Mouse (Mus musculus) heart, postnatal 0 days (tissue): ENCODE measurements around the gene Slc39a7. TPM values are rescaled to one million over a fixed set of nuclear protein-coding genes. Genes with fewer than 3 reads are reported as not detected.

Experiments
- ATAC-seq: fragments of 200-750 bp; cut with Nextera tagmentation; 2 replicates; pipeline ENCODE4 v1.8.0; 2017; ENCODE audit warnings: low read depth, moderate number of reproducible peaks, moderate library complexity; ENCODE audit not compliant: insufficient read depth
- DNase-seq: peaks from one replicate; pipeline ENCODE4 v3.0.0-alpha.2; 2016; ENCODE audit warnings: low spot score
- H3K27ac ChIP-seq: fragments of 300-500 bp; sonication (generic); 2 replicates; pipeline ENCODE4 v1.5.1; 2014; ENCODE audit warnings: low read depth, mild to moderate bottlenecking
- H3K27me3 ChIP-seq: fragments of 300-500 bp; sonication (generic); 2 replicates; pipeline ENCODE4 v1.6.1; 2014; ENCODE audit warnings: low read length, mixed read lengths; ENCODE audit not compliant: control insufficient read depth, insufficient read depth
- H3K36me3 ChIP-seq: fragments of 300-500 bp; sonication (generic); replicated peaks from 2 replicates; pipeline ENCODE4 v1.6.1; 2014; ENCODE audit warnings: low read length, mixed read lengths; ENCODE audit not compliant: control insufficient read depth, insufficient read depth
- H3K4me1 ChIP-seq: fragments of 300-500 bp; sonication (generic); 2 replicates; pipeline ENCODE4 v1.6.1; 2014; ENCODE audit warnings: antibody characterized with exemption; ENCODE audit not compliant: control insufficient read depth, insufficient read depth
- H3K4me2 ChIP-seq: fragments of 300-500 bp; sonication (generic); 2 replicates; pipeline ENCODE4 v1.6.1; 2014; ENCODE audit warnings: low read depth, mild to moderate bottlenecking, low read length, moderate library complexity
- H3K4me3 ChIP-seq: fragments of 300-500 bp; sonication (generic); 2 replicates; pipeline ENCODE4 v1.5.1; 2014; ENCODE audit warnings: low read depth, low read length
- H3K9ac ChIP-seq: fragments of 300-500 bp; sonication (generic); replicated peaks from 2 replicates; pipeline ENCODE4 v1.6.1; 2014; ENCODE audit warnings: low read depth, low read length, mixed read lengths
- H3K9me3 ChIP-seq: fragments of 300-500 bp; sonication (generic); replicated peaks from 2 replicates; pipeline ENCODE4 v1.6.1; 2016; ENCODE audit warnings: low read length; ENCODE audit not compliant: control insufficient read depth
- CTCF ChIP-seq: IDR thresholded peaks from 2 replicates; pipeline ENCODE4 v1.5.1; 2016; ENCODE audit warnings: antibody characterized with exemption, control low read depth, low read depth
- EP300 ChIP-seq: IDR thresholded peaks from 2 replicates; pipeline ENCODE4 v1.6.1; 2016; ENCODE audit warnings: antibody characterized with exemption, low read depth
- WGBS: fragments of 180-500 bp; shearing (Covaris S2); extraction: QIAGEN DNeasy Blood & Tissue Kit; methylation state at CpG from one replicate; pipeline ENCODE4 v1.1.7; 2014; 5-methylcytosine and 5-hydroxymethylcytosine counted together
- polyA plus RNA-seq: library from polyadenylated mRNA; unstranded; fragments of >200 nt; fragmentation: Nextera tagmentation; extraction: Ambion mirVana; gene quantifications from 2 replicates; pipeline ENCODE4 v1.2.1, GENCODE M21; 2015
- total RNA-seq: library from RNA; depleted of rRNA; stranded (reverse); fragments of >200 nt; gene quantifications from 2 replicates; pipeline ENCODE4 v1.2.3, GENCODE M21; 2014; ENCODE audit warnings: low replicate concordance

Slc39a7 gene
- total and polyA plus RNA-seq, 2 experiments from 2014 or later: 85.4 to 97.2 TPM

- Histone ChIP-seq H3K36me3 (peaks cover 24% of the 10 kb centered on the region), H3K4me2 (no peak overlapping the region), H3K9me3 (no peaks in the 10 kb centered on the region), H3K27me3 (no peaks in the 10 kb centered on the region), H3K9ac (no peak overlapping the region), H3K27ac (no peak overlapping the region), H3K4me3 (no peak overlapping the region), H3K4me1 (peaks cover 35% of the 10 kb centered on the region)
- ATAC-seq (no peak), DNase-seq (no peak)
- 52% methylated on average over 2 of the region's 2 CpGs for WGBS
- TF ChIP-seq CTCF (no peak), EP300 (no peak)
These were observed 5.3 kb downstream of the Slc39a7 start for GRCm38 (mm10) chr17:34026221-34026620.

DNA sequence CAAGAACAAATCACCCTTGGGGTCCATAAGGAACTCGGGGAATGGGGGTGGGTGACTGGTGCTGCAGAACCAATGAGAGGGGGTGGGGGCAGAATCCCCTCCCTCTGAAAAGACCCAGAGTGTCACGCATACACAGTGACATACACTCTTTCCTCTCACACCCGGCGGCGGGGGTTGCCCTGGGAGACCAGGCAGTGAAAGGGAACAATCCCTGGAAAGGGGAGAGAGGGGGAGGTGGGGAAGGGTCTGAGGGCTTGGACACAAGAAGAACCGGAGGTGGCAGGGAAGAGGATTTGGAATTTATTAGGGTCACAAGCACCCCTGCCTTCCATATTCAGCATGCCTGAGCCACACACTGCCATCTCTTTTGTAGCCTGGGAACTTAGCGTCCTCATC lies 5.7 kb downstream of the Slc39a7 start:
- Histone ChIP-seq H3K27ac (no peak overlapping the region), H3K4me1 (peaks cover 33% of the 10 kb centered on the region), H3K4me3 (no peak overlapping the region), H3K36me3 (peaks cover 26% of the 10 kb centered on the region), H3K9me3 (no peaks in the 10 kb centered on the region), H3K4me2 (peak overlapping the region; percentile 97; the same call in 1 of the 2 replicates), H3K27me3 (no peaks in the 10 kb centered on the region), H3K9ac (no peak overlapping the region)
- TF ChIP-seq EP300 (no peak), CTCF (no peak)
- ATAC-seq (no peak), DNase-seq (no peak)
- WGBS: 37% methylated on average over 7 of the region's 7 CpGs

DNA sequence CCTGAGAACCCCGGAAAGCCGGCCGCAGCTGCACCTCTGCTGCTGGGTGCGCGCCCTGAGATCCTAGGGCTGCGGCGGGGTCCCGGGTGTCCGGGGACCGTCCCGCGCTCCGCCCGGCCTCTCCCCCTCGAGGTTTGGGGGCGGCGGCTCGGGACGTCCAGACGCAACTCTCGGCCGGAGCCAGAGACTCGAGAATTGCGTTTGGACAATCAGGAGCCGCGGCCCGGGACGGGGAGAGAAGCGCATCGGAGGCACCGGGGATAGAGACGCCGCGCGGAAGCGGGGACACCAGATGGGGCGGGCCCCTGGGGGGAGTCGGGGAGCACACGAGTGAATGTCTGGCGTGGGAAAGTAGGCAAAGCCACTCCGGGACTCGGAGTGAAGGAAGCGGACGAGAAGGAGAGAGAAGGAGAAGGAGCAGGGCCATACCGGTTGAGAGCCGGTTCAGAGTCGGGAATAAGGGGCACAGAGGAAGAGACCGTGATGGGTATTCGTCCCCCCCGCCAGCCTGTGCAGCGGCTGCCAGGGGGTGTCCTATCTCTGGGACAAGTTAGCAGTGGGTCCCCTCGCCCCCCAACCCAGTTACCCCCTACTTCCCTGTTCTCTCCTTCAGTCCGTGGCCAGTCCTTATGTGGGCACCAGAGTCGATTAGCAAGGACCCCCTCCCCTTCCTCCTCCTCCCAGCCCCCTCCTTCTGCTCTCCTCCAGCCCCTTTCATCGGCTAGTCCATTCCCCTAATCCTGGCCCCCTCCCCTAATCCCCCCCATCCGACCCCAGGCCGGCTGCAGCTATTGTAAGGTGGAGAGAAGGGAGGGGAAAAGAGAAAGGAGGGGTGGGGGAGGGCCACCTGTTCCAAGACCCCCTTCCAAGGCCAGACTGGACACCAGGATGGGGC lies 6.4 kb downstream of the Slc39a7 start:
- DNase-seq (no peak), ATAC-seq (peak; percentile 12)
- Histone ChIP-seq H3K4me2 (peak overlapping the region; percentile 97), H3K4me3 (peak overlapping the region; percentile 76), H3K9ac (peak overlapping the region; percentile 89), H3K36me3 (peaks cover 27% of the 10 kb centered on the region), H3K4me1 (peaks cover 26% of the 10 kb centered on the region), H3K27me3 (no peaks in the 10 kb centered on the region), H3K9me3 (no peaks in the 10 kb centered on the region), H3K27ac (peak overlapping the region; percentile 85)
- TF ChIP-seq CTCF (no peak), EP300 (no peak)
- under 1% methylated on average over 57 of the region's 57 CpGs for WGBS

GRCm38 (mm10) chr17:34024317-34024821 lies 7.1 kb downstream of the Slc39a7 start, which contains the start of gene Ring1:
Gene Ring1 (minus strand): TSS chr17:34024680.
- H3K4me3 ChIP-seq: peak within 1 kb of the TSS; percentile 76
- WGBS: under 1% methylated on average over 39 of the region's 58 CpGs
- peaks cover 22% of the 10 kb centered on the region for H3K4me1 ChIP-seq
- TF ChIP-seq CTCF (no peak), EP300 (0 out of 2 replicates have a peak, but pooled peaks have one; percentile 28)
- peaks cover 20% of the 10 kb centered on the region for H3K36me3 ChIP-seq
- no peaks in the 10 kb centered on the region for H3K27me3 ChIP-seq
- peak within 1 kb of the TSS; percentile 97 for H3K4me2 ChIP-seq
- ATAC-seq (peak; percentile 68), DNase-seq (peak; percentile 63)
- H3K9me3 ChIP-seq: no peaks in the 10 kb centered on the region
- H3K27ac ChIP-seq: peak within 1 kb of the TSS; percentile 85
- peak within 1 kb of the TSS; percentile 89 for H3K9ac ChIP-seq

- Histone ChIP-seq H3K4me2 (peak overlapping the region; percentile 97), H3K36me3 (peaks cover 13% of the 10 kb centered on the region), H3K9me3 (0 out of 2 replicates have a peak, but pooled peaks cover 4% of the 10 kb centered on the region), H3K27me3 (no peaks in the 10 kb centered on the region), H3K9ac (peak overlapping the region; percentile 89; the same call in 1 of the 2 replicates), H3K4me3 (peak overlapping the region; percentile 76), H3K27ac (peak overlapping the region; percentile 85; the same call in 1 of the 2 replicates), H3K4me1 (peaks cover 22% of the 10 kb centered on the region)
- ATAC-seq (no peak), DNase-seq (no peak)
- WGBS: 61% methylated on average over 9 of the region's 9 CpGs
- TF ChIP-seq EP300 (no peak), CTCF (no peak)
These were observed 7.8 kb downstream of the Slc39a7 start for GRCm38 (mm10) chr17:34023678-34024077.
